Mouse (Mus musculus) liver, postnatal 0 days (tissue): Measurements from ENCODE around the gene Rcan1.

Source experiments
- CTCF ChIP-seq: sonication (generic); IDR thresholded peaks from 2 replicates; pipeline ENCODE4 v1.5.1; 2016; ENCODE audit warnings: antibody characterized with exemption, low read depth
- EP300 ChIP-seq: IDR thresholded peaks from 2 replicates; pipeline ENCODE4 v1.6.1; 2016; ENCODE audit warnings: antibody characterized with exemption, low read depth, mild to moderate bottlenecking

GRCm38 (mm10) chr16:92403069-92403468 lies 67.6 kb downstream of the Rcan1 start:
- TF ChIP-seq EP300: no peak
- no peak for TF ChIP-seq CTCF
